Mouse (Mus musculus): Measurements from ENCODE around the gene Lix1l. TPM values are rescaled to one million over a fixed set of nuclear protein-coding genes. Genes with fewer than 3 reads are reported as not detected.
"Not testable (repeated sequence)": the region's sequence is repeated elsewhere in the genome, so short reads cannot be mapped to it uniquely, and the experiment has no call there.

The Lix1l gene
- polyA plus RNA-seq, 2 experiments from 2014 or later: 0.41 to 0.77 TPM

DNA sequence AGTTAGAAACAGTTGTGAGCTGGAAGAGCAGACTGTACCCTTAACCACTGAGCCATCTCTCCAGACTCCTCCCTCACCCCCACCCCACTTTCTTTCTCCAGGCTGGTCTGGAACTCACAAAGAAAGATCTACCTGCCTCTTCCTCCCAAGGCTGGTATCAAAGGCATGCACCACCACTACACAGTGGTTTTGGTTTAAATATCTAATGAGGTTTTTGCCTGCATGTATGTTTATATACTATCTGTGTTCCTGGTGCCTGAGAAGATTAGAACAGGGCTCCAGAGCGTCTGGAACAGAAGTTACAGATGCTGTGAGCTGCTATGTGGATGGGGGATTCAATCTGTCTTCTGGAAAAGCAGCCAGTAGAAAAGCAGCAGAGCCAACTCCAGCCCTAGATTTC is 33.1 kb downstream of the Lix1l start:
- ATAC-seq: no peak

DNA sequence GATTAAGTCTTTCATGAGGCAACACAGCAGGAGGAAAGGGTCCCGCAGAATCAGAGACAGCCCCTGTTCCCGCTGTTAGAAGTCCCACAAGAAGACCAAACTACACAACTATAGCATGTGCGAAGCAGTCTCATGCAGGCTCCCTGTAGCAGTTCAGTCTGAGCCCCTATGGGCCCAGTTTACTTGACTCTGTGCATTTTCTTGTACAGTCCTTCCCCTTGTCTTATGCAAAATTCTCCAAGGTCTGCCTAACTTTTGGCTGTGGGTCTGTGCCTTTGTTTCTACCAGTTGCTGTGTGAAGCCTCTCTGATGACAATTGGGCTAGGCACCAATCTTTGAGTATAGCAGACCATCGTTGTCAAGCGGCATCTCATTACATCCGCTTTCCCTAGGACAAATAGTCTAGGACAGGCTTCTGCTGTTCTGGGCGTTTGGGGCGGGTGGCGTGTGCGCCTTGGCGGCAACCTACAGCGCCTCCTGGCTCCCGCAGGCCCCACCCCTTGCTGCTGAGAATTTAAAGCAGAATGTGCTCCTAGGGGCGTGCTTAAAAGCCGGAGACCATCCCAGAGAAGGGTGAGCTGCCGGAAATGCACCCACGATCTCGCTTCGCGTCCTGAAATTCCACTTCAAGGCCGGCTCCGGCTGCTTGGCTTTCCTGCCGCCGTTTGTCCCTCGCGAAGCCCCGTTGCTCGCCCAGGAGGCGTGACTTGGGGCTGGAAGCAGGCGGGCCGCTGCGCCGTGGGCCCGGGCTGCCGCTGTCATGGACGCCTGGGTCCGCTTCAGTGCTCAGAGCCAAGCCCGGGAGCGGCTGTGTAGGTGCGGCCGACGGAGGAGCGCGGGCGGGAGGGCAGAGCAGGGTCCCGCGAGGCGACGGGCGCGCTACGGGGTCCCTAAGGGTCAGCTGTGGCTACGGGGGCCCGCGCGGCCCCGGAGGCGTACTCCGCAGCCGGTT is 34.3 kb downstream of the Lix1l start, which contains the start of the genes Pex11b and Gm42957:
Pex11b (plus strand) TSS at position 449 of the 952 bp plus-strand sequence.
Gm42957 (plus strand) TSS at position 547 of the 952 bp plus-strand sequence.
- ATAC-seq: peak; percentile 87

DNA sequence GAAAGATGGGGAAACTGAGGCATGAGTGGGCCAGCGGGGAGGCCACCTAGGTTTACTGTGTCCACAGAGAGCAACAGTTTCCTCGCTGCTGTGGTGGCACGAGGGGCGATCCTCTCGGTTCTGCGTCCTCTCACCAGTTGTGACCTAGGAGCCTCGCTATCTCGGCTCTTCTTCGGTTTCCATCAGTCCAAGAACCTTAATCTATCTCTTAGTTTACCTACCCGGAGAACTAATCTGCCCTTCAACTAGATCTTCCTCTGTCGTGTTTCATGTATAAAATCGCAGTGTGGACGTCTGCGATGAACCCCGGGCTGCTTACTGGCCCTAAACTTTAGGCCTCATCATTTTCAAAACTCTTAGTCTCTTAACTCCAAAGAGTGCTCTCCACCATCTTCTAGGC is 35.0 kb downstream of the Lix1l start:
- no peak for ATAC-seq

DNA sequence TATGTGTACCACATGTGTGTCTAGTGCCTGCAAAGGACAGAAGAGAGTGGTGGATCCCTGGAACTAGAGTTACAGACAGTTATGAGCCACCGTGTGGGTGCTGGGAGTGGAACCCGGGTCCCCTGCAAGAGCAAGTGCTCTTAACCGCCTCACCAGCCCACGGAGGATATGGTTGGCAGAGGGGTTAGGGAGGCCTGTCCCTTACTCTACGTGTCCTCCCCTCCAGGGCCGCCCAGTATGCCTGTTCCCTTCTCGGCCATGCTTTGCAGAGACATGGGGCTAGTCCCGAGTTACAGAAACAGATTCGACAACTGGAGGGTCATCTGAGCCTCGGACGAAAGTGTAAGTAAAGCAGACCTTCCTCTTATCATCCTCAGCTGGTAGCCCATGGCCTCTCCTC is 35.5 kb downstream of the Lix1l start:
- ATAC-seq: no peak

DNA sequence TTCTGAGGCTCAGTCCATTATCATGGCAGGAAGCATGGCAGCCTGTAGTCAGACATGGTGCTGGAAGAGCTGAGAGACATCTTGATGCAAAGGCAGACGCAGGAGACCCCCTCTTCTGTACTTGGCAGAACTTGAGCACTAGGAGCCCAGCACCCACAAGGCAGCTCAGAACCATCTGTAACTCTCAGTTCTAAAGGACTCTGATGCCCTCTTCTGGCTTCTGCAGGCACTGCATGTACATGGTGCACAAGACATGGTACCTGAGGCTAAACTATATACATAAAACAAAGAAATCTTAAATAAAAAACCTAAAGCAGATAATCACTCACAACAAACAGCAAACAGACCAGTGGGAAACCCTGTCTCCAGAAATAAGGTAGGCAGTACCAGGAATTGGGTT is 38.3 kb downstream of the Lix1l start:
- ATAC-seq: peak; percentile 47

DNA sequence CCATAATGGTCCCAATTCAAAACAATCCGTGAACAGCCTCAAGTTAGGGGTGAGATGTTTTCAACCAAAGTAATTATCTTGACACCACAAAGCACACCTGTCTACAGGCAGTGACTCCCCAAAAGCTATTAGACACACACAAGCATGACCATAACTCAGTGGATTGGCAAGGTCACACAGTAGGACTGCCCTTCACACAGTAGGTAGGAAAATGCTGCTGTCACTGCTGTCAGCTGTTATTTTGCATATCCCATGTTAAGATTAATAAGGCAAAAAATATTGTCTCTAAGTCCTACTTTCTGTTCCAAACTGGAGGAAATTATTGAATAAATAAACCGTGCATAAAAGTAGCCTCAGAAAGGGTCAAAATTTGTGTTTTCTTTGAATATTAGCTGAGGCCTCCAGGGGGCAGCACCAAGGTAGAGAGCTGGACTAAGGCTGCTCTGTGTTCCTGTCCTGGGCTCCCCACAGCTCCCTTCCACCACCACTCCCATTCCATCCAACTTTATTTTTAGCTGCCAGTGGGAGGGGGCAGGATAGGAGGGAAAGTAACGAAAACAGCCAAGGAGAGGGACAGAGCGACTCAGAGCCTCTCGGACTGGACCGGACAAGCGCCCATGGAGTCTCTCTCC is 44.2 kb downstream of the Lix1l start, which contains the start of gene Itga10:
Itga10 (plus strand) TSS at position 567 of the 632 bp plus-strand sequence.
- no peak for ATAC-seq

DNA sequence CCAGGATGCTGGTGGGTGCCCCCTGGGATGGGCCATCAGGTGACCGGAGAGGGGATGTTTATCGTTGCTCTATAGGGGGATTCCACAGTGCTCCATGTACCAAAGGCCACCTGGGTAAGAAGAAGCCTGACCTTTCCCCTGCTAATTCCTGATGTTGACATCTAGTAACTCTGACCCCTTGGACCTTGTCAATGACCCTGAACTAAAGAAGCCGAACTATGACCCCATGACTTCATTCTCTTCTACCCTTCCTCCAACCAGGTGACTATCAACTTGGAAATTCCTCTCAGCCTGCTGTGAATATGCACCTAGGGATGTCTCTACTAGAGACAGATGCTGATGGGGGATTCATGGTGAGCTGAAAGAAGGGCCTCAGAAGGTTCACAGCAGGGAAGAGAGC is 46.4 kb downstream of the Lix1l start:
- ATAC-seq: no peak

DNA sequence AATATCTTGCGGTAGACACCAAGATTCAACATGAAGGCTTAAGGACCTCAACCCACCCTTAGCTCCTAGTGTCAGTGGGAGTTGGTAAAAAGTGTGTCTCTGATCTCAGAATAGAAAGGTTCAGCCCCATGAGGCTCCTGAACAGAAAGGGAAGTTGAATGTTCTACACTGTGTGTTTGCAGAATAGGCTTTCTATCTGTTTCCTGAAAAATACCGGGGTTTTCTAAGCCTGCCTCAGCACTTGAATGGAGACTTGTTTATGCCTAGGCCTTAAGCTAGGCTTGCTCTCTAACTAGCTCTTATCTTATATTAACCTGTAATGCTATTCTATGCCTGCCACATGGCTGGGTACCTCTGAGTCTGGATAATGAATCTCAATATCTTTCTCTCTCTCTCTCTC is 60.0 kb downstream of the Lix1l start:
- no peak for ATAC-seq

DNA sequence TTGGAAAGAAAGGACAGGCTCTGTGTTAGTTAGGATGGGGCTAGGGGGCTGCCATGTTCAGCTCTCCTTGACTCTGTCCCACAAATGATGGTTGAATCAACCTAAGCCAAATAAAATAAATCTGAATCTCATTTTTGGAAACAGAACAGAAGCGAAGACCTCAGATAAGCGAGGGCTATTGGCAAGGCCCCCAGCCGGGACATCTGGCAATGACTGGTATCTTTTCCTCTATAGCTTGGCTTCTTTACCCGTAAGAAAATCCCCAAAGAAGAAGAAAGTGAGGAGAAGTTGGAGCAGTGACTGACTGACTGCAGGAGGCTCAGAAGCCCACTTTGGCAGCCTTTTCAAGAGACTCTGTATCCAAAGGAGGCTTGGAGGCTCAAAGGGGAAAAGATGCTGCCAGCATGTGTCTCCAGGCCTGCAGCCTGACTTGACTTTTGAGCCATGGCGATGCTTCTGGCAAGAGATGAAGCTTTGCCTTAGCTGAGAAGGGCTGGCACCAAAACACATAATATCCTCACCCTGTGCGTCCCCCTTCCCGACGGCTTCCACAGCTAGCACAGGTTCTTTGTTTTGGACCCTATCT is 61.9 kb downstream of the Lix1l start:
- no peak for ATAC-seq

DNA sequence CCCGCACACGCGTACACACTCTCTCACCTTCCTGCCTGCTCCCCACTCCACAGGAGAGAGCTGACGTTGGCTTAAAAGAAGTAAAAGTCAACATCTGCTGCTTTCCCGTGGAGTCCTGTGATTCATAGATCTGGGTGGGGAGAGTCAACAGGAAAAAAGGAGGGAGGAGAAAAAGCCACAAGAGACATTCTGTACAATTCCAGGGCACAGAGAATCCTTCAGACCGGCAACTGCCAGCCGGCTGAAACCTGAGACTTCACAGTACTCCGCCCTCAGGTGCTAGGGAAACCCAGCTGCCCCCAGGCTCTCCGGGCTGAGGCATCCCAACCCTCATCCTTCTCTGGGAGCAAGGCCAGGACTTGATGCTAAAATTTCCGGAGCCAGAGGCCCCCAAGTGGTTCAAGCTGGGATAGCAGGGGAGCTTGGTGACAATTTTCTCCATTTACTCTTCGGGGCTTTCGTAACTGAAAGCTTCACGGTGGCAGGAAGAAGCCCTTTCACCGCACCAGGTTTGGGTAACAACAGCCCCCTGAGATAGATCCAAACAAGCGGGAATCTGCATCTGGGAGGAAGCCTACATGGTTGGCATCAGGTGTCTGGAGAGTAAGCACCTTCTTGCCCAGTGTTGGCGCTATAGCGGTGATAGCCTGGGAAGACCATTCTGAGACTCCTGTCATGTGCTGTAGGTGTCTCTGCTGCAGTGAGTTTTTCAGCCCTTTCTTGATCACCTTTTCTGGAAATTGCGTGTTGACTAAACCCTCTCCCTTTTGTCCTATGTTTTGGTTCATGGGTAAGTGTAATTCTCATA is 62.7 kb downstream of the Lix1l start:
- peak; percentile 79 for ATAC-seq

DNA sequence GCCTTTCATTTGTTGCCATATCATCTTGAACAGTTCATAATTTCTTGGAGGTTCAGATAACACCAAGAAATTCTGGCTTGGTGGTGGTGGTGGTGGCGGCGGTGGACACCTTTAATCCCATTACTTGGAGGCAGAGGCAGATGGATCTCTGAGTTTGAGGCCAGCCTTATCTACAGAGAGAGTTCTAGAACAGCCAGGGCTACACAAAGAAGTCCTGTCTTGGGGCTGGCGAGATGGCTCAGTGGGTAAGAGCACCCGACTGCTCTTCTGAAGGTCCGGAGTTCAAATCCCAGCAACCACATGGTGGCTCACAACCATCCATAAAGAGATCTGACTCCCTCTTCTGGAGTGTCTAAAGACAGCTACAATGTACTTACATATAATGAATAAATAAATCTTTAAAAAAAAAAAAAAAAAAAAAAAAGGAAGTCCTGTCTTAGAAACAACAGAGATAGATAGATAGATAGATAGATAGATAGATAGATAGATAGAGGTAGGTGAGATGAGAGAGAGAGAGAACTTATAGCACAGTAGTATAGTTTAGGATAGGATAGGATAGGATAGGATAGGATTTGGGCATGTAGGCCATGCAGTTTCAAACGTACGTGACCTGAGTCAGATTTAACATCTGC is 64.9 kb downstream of the Lix1l start:
- not testable (repeated sequence) for ATAC-seq

DNA sequence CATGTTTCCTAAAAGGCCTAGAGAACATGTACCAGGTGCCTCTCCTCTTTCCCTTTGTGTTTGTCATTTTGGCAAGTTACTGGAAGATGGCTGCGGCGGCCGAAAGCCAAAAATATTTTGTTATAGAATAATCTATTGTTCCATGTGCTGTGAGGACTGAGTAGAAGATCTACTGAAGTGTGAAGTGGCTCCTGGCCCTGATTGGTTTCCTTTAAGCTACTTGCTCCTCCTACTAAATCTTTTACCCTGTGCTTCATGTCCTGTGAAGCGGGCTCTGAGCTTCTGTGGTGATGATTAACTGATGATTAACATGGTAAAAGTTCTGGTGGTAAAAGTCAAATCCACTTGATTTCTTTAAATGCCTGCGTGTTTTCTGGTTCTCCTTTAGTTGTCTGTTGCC is 66.0 kb downstream of the Lix1l start:
- ATAC-seq: no peak

DNA sequence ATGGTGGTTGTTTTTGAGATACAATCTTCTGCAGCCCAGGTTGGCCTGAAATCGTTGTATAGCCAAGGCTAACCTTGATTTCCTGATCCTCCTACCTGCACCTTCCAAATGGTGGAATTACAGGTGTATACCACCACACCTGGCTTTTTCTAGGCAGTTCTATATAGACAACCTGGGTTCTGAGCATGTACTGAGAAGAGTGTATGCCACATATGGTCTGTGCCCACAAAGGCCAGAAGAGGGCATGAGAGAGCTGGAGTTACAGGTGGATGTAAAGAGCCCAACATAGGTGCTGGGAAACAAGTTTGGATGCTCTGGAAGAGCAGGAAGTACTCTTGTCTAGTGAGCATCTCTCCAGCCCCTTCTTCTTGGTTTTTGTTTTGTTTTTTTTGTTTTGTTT is 66.4 kb downstream of the Lix1l start:
- no peak for ATAC-seq

DNA sequence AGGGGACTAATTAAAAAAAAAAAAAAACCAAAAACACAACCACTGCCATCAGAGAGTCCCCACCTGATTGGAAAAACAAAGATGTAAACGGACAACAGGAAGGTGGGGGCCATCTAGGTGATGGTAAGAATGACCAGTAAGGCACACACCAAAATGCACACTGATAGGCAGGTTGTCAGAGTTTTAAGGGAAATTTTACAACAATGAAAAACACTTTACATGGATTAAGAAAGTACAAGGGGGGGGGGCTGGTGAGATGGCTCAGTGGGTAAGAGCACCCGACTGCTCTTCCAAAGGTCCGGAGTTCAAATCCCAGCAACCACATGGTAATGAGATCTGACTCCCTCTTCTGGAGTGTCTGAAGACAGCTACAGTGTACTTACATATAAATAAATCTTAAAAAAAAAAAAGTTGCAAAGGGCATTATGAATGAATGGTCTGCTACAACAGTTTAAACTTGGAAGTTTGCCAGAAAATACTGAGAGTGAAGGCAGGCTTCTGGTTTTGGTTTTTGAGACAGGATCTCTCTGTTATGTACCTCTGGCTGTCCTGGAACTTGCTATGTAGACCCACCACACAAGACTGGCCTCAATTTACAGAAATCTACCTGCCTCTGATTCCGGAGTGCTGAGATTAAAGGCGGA is 67.6 kb downstream of the Lix1l start:
- ATAC-seq: no peak

DNA sequence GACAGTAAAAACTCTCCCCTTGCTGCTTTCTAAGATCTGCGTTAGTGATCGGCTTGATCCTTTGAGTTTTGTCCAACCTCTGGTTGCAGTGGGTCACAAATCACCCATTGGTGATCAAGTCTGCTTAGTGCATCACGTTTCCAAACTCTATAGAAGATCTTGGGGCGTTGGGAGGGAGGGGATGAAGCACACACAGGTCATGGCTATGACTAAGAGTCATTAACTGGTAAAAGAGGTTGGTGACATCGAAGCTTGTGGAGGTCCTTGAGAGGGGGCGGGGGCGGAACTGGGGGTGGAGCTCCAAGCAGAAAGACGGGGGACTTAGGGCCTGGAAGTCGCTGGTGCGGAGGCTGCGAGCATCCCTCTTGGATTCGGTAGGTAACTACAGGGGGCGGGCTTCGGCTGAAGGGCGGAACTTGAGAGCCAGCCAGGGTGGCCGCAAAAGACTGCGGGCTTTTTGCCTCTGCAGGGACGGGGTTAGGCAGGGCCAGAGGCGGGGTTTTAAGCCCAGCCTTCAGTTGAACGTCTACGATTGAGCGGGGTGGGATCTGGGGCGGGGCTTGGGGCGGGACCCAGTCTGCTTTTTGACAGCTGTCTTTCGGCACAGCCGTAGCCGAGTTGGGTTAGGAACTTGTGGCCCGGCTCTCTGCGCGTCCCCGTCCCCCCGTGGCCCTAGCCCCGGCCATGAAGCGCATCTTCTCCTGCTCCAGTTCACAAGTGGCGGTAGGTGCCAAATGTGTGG is 68.9 kb downstream of the Lix1l start, which contains the start of gene Ankrd35:
Ankrd35 (plus strand) TSS at position 405 of the 742 bp plus-strand sequence.
- ATAC-seq: peak; percentile 96

DNA sequence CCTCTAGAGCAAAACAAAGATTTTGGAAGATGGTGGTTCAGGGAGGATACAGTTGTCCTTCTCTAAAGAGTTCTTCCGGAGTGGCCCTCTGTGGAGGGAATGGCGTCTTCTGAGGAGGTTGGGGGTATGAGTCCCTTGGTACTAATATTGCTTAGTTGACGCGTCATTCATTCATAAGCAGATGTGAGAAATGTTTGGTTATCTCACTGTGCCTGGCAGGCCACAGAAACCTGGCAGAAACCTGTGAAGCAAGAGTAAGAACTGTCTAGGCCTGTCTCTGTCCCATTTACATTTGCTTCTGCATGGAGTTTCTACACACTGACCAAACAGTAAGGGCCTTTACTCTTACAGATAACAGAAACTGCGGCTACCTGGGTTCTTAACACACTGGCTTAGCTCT is 70.6 kb downstream of the Lix1l start:
- ATAC-seq: no peak

DNA sequence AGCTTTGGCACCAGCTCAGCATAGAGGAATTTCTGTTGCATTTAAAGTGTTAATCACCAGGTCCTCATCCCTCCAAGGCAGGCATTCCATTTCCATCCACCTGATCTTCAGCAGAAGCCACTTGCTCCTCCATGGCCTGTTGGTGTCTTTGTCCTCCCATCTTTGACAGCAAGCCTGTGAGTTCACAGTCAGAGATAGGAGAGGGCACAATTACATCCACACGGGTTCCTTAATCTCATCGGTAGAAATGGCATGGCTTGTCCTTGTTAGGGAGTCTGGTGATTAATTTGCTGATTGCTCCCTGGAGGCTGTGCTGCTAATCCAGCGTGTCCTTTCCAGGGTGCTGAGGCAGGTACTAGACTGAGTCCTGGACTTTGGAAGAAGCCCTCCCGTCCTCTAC is 72.6 kb downstream of the Lix1l start:
- ATAC-seq: no peak

DNA sequence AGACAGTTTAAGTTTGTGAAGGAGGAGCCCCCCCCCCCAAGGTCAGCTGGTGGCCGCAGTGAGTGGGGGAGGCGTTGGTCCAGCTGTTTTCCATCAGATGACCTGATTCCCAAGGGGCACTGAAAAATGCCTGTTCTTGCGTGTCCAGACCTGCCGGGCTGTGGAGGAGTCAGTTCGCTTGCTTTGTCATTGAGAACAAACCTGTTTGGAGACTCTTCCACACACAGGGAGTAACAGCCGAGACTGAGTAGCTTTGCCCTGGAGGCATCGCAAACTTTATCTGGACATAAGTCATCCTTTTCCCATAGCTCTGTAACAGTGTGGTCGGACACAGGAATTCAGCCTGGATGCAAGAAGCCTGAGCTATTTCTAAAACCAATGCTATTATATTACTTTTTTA is 73.5 kb downstream of the Lix1l start:
- ATAC-seq: no peak

DNA sequence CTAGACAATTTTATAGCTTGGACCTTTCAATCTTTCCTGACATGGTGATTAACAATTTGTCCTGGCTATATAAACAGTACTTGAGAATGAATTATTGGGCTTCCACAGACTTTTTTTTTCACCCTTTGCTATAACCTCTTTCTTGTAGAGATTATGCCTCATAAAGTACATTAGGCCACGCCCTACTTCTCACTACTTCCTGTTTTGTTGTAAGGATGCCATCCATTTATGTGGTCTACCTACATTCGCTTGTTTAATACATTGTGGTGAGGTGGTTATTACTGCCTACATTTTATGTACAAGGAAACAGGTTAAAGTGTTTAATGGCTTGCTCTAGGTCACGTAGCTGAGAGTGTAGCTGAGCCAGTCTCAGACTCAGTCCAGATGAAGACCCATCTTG is 74.2 kb downstream of the Lix1l start:
- ATAC-seq: peak; percentile 90

DNA sequence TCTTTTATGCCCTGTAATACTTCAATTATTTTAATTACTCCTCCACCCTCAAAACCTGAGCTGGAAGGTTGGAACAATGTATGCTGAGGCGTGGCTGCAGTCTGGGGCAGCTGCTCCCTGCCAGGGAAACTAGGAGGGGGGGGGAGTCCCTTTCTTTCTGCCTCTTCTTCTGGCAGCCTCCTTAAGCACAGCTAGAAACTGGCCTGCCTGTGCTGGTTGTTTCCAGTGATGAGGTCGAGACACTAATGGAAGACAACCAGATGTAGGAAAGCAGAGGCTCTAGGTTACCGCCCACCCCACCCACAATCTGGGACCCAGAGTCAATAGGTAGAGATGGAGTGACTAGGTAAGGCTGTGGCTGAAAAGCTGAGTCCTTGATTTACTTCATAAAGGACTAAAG is 74.7 kb downstream of the Lix1l start:
- ATAC-seq: no peak

Measured in CD4-positive, CD25-positive, alpha-beta regulatory T cell, adult 4 months (primary cell).